Mouse (Mus musculus) kidney, postnatal 25 days (tissue): ENCODE data around the gene Lactbl1.

ENCODE experiments used
- DNase-seq, 2 experiments: peaks; one replicate each; pipeline ENCODE4 v3.0.0; 2021; ENCODE audit warnings: mixed read lengths in 2 of 2

The Lactbl1 gene

DNA sequence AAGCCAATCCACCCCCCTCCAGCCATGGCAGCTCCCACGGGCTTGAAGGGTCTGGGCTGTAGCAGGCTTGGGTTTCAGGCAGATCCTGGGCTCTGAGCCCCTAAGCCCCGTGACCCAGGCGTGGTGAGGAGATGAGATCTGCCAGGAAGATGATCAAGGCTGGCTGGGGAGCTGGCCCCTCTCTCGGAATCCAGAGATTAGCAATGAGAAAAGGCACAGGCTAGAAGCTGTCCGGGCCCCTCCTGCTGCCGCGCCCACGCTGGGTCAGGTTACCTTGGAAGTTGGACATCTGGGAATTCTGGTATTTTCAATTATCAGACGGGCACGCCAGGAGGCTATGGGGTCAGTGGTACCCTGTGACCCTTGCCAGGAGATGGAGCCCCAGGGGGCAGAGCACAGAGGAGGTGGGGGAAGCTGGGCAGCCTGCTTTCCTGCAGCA, 63.0 kb downstream of the Lactbl1 start:
- DNase-seq, result no peak

DNA sequence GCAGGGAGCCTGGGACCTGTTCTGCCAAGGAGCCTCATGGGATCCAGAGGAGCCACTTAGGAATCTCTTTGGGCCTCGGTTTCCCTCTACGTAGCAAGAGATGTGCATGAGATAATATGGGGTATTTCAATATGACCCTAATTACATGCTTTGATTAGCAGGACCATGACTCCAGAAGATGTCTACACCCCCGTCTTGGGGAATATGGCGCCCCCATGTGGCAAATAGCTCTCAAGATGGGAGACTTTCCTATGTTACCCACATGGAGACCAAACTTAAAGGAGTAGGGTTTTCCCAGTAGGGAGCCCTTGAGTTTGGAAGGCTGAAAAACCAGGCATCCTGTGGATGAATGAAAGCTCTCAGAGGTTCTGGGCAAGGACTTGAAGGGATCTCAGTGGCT, 65.7 kb downstream of the Lactbl1 start:
- DNase-seq, result no peak
